Mouse (Mus musculus) bone marrow, adult 2 months (tissue): ENCODE measurements around the gene Jade1.

ENCODE experiments used
- CTCF ChIP-seq: fragments of 200-500 bp; IDR thresholded peaks from 2 replicates; pipeline ENCODE4 v1.5.1; 2011; ENCODE audit warnings: low read length, control low read depth; ENCODE audit not compliant: control insufficient read depth, insufficient read depth
- POLR2A ChIP-seq: fragments of 200-500 bp; IDR thresholded peaks from 2 replicates; pipeline ENCODE4 v1.6.1; 2011; ENCODE audit warnings: low read depth, mild to moderate bottlenecking, control low read depth, low read length, borderline replicate concordance; ENCODE audit not compliant: control insufficient read depth

- no peak for TF ChIP-seq POLR2A
- no peak for TF ChIP-seq CTCF
These were observed 38.8 kb downstream of the Jade1 start for GRCm38 (mm10) chr3:41594097-41594879.
